24 mouse cellular contexts compared by ENCODE assay signal in the genomic region with DNA sequence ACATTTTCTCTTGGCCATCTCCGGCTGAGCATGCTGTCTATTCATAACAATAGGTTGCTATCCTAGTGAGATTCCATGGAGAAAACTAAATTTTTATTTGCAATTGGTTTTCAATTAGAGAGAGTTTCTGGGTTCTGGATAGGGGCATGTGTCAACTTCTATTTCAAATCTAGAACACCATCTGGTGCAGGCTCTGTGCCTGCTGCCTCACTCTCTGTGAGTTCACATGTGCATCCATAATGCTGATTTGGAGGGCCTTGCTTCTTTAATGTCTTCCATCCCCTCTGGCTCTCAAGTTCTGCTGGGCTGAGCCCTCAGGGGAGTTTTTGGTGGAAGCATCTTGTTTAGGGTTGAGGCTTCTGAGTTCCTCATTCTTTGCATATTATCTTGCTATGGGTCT.
DNase-seq lines count a peak whose midpoint lies in the region; TF ChIP-seq lines count a peak whose summit lies in the region.
"Had no signal": no experiment of that assay in that cellular context is flagged by ENCODE, and none has a peak within 500 bp of the region (broad histone marks: within the 10 kb centered on the region; RNA-seq: fewer than 3 reads in every experiment).

No protein-coding gene starts in this region.

- peak overlapping the region; percentile 8; the same call in 1 of the 2 replicates for H3K27ac ChIP-seq in layer of hippocampus, adult 2 months
- H3K27ac ChIP-seq: forebrain, embryonic 15.5 days; heart, embryonic 15.5 days; hindbrain, embryonic 13.5 days; limb, embryonic 15.5 days; liver, embryonic 14.5 days; lung, embryonic 15.5 days; midbrain, embryonic 15.5 days; neural tube, embryonic 12.5 days; stomach, postnatal 0 days had no signal

- no peaks in the 10 kb centered on the region for H3K4me1 ChIP-seq in lung, adult 2 months (ENCODE audit: control insufficient read depth, insufficient read depth, low read length)
- H3K4me1 ChIP-seq: forebrain, embryonic 15.5 days; heart, embryonic 15.5 days; hindbrain, embryonic 13.5 days; limb, embryonic 15.5 days; midbrain, embryonic 15.5 days; neural tube, embryonic 12.5 days had no signal

- peak; percentile 6 for DNase-seq in cerebellum, adult 9-11 months
- DNase-seq in cerebellum, adult 11 months: no peak
- DNase-seq in right cerebral cortex, adult 18-20 months: peak; percentile 4
- DNase-seq in right cerebral cortex, postnatal 4 days: no peak
- DNase-seq in layer of hippocampus, adult 2 months (ENCODE audit: low spot score in 2 of 2): peak; percentile 21 to 53
- DNase-seq in layer of hippocampus, postnatal 36 days: peak; percentile 39 to 41
- no peak for DNase-seq in lung, adult 2 months
- no peak for DNase-seq in adrenal gland, postnatal 25 days
- DNase-seq: adrenal gland, postnatal 36 days; gastrocnemius, postnatal 36 days; heart, postnatal 36 days; kidney, adult 18-20 months; kidney, postnatal 4 days; lung, postnatal 4 days; retina, postnatal 1 day had no signal

- no peak for TF ChIP-seq POLR2A in lung, adult 2 months (IDR thresholded peaks at IDR 0.05; ENCODE audit: borderline replicate concordance, extremely low read depth, low read depth, low read length)

- H3K4me3 ChIP-seq in layer of hippocampus, adult 2 months: no peak overlapping the region
- no peak overlapping the region for H3K4me3 ChIP-seq in lung, adult 2 months (replicated peaks; ENCODE audit: extremely low read depth, low read depth, low read length)
- H3K4me3 ChIP-seq: forebrain, embryonic 15.5 days; heart, embryonic 15.5 days; hindbrain, embryonic 13.5 days; limb, embryonic 15.5 days; lung, embryonic 15.5 days; midbrain, embryonic 15.5 days; neural tube, embryonic 12.5 days had no signal

- TF ChIP-seq CTCF in layer of hippocampus, adult 2 months (conservative IDR thresholded peaks at IDR 0.05): no peak
- no peak for TF ChIP-seq CTCF in lung, adult 2 months (IDR thresholded peaks at IDR 0.05; ENCODE audit: insufficient read depth, low read length)

- 100% methylated on average over 1 of the region's 1 CpGs for WGBS in lung, adult 2 months

Comparison
In these comparisons a context has a peak if more than half of its experiments do, and no peak if none do; other contexts are left out.
1. DNase-seq: peak in cerebellum, adult 9-11 months (single experiment), right cerebral cortex, adult 18-20 months (single experiment), layer of hippocampus, adult 2 months (2 of 2) and layer of hippocampus, postnatal 36 days (2 of 2); none in cerebellum, adult 11 months (single experiment), right cerebral cortex, postnatal 4 days (single experiment), lung, adult 2 months (single experiment) and adrenal gland, postnatal 25 days (single experiment).